Mouse (Mus musculus) forebrain, embryonic 11.5 days (tissue): Measurements from ENCODE around the gene Krtap5-1. TPM values are rescaled to one million over a fixed set of nuclear protein-coding genes. Genes with fewer than 3 reads are reported as not detected.

Experiments used
- ATAC-seq: fragments of 200-750 bp; cut with Nextera tagmentation; replicated peaks from 2 replicates; pipeline ENCODE4 v1.8.0; 2017; ENCODE audit warnings: moderate TSS enrichment; ENCODE audit not compliant: low FRiP score
- DNase-seq: peaks from one replicate; pipeline ENCODE4 v3.0.0-alpha.2; 2017; ENCODE audit warnings: low spot score
- H3K27ac ChIP-seq: fragments of 300-500 bp; sonication (generic); 2 replicates; pipeline ENCODE4 v1.5.1; 2014; ENCODE audit warnings: low read depth, low read length
- H3K27me3 ChIP-seq: fragments of 300-500 bp; sonication (generic); 2 replicates; pipeline ENCODE4 v1.6.1; 2014; ENCODE audit warnings: mild to moderate bottlenecking, low read length, mixed read lengths; ENCODE audit not compliant: control insufficient read depth, insufficient read depth
- H3K36me3 ChIP-seq: fragments of 300-500 bp; sonication (generic); 2 replicates; pipeline ENCODE4 v1.6.1; 2014; ENCODE audit warnings: mild to moderate bottlenecking, low read length, moderate library complexity, mixed read lengths; ENCODE audit not compliant: control insufficient read depth, insufficient read depth
- H3K4me1 ChIP-seq: fragments of 300-500 bp; sonication (generic); replicated peaks from 2 replicates; pipeline ENCODE4 v1.6.1; 2014; ENCODE audit warnings: low read length, mixed read lengths; ENCODE audit not compliant: control insufficient read depth, insufficient read depth
- H3K4me2 ChIP-seq: fragments of 300-500 bp; sonication (generic); 2 replicates; pipeline ENCODE4 v1.6.1; 2014; ENCODE audit warnings: low read depth, mild to moderate bottlenecking, low read length, moderate library complexity, mixed read lengths; ENCODE audit not compliant: severe bottlenecking
- H3K4me3 ChIP-seq: fragments of 300-500 bp; sonication (generic); 2 replicates; pipeline ENCODE4 v1.5.1; 2014; ENCODE audit warnings: low read depth, low read length
- H3K9ac ChIP-seq: fragments of 300-500 bp; sonication (generic); 2 replicates; pipeline ENCODE4 v1.6.1; 2014; ENCODE audit warnings: low read length
- H3K9me3 ChIP-seq: fragments of 300-500 bp; sonication (generic); 2 replicates; pipeline ENCODE4 v1.6.1; 2016; ENCODE audit warnings: low read length, mixed read lengths; ENCODE audit not compliant: control insufficient read depth
- WGBS: fragments of 180-500 bp; shearing (Covaris S2); extraction: QIAGEN DNeasy Blood & Tissue Kit; methylation state at CpG from one replicate; pipeline ENCODE4 v1.1.7; 2014; 5-methylcytosine and 5-hydroxymethylcytosine counted together
- polyA plus RNA-seq: library from polyadenylated mRNA; unstranded; fragments of >200 nt; fragmentation: Nextera tagmentation; extraction: Ambion mirVana; gene quantifications from 2 replicates; pipeline ENCODE4 v1.2.1, GENCODE M21; 2014

The Krtap5-1 gene
- polyA plus RNA-seq, 1 experiment from 2014 or later: not detected

DNA sequence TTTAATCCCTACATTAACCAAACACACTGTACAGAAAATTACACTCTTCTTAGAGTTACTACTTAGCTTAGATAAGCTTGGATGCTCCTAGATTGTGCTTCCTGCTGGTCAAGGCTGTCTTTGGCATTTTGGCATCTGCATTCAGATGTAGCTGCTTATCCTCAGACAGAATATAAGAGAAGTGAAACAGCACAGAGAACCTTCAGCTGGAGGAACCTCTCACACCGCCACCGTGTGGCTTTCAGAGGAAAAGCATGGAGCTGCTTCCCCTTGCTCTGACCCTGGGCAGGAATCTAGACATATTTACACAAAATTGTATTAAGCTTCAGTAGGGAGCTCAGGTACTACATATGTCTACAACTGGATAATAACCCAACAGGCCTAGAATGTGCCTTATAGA is 41.4 kb downstream of the Krtap5-1 start:
- ATAC-seq: no peak
- Histone ChIP-seq H3K4me2 (no peak overlapping the region), H3K4me1 (no peaks in the 10 kb centered on the region), H3K27me3 (no peaks in the 10 kb centered on the region), H3K9ac (no peak overlapping the region), H3K4me3 (no peak overlapping the region), H3K9me3 (no peaks in the 10 kb centered on the region), H3K27ac (no peak overlapping the region), H3K36me3 (no peaks in the 10 kb centered on the region)
- 0% methylated on average over 2 of the region's 2 CpGs for WGBS
- peak; percentile 55 for DNase-seq

DNA sequence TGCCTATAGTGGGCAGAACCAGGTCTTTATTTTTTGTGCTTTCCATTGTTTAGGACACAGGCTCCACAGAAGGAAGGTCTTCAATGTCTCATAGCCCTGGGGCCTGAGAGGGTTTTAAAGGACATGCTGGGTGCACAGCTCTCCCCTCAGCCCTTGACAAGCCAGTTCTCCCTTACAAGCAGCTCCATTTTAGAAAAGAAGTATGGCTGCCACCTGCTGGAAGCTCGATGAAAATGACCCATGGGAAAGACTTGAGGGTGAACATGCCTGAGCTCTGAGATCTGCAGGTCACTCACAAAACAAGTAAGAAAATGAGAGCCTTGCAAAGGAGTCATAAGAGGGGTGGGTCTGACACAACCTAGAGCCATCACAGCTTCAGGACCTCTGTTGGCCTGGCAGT is 47.1 kb downstream of the Krtap5-1 start:
- Histone ChIP-seq H3K4me2 (no peak overlapping the region), H3K9me3 (no peaks in the 10 kb centered on the region), H3K36me3 (no peaks in the 10 kb centered on the region), H3K4me1 (no peaks in the 10 kb centered on the region), H3K9ac (no peak overlapping the region), H3K27ac (no peak overlapping the region), H3K27me3 (no peaks in the 10 kb centered on the region), H3K4me3 (no peak overlapping the region)
- 7% methylated on average over 1 of the region's 1 CpGs for WGBS
- no peak for ATAC-seq
- DNase-seq: no peak

Other genes starting within 250 kb of the Krtap5-1 start
- gene Mob2, start 236.1 kb downstream of the Krtap5-1 start, polyA plus RNA-seq: 52.9 and 55.9 TPM in 2 replicates
- 22.6 and 28.1 TPM in 2 replicates for gene Dusp8, start 201.3 kb downstream of the Krtap5-1 start, polyA plus RNA-seq
- gene Gm45618, start 176.4 kb downstream of the Krtap5-1 start, polyA plus RNA-seq: 0.31 TPM in 1 of 2 replicates, not detected in the other
- not detected in 2 replicates for gene Gm39115, start 161.1 kb downstream of the Krtap5-1 start, polyA plus RNA-seq
- gene Gm45337, start 152.5 kb downstream of the Krtap5-1 start, polyA plus RNA-seq: not detected in 2 replicates
- gene Gm29735, start 140.0 kb downstream of the Krtap5-1 start, polyA plus RNA-seq: not detected in 2 replicates
- not detected in 2 replicates for gene Gm4553, start 131.4 kb downstream of the Krtap5-1 start, polyA plus RNA-seq
- gene Krtap5-2, start 121.1 kb downstream of the Krtap5-1 start, polyA plus RNA-seq: not detected in 2 replicates
- gene Gm10153, start 106.7 kb downstream of the Krtap5-1 start, polyA plus RNA-seq: not detected in 2 replicates
- not detected in 2 replicates for gene Krtap5-3, start 95.8 kb downstream of the Krtap5-1 start, polyA plus RNA-seq
- gene Gm7579, start 85.3 kb downstream of the Krtap5-1 start, polyA plus RNA-seq: not detected in 2 replicates
- gene Krtap5-5, start 67.1 kb downstream of the Krtap5-1 start, polyA plus RNA-seq: not detected in 2 replicates
- gene Gm40460, start 56.0 kb downstream of the Krtap5-1 start, polyA plus RNA-seq: not detected in 2 replicates
- gene Gm2431, start 38.8 kb downstream of the Krtap5-1 start, polyA plus RNA-seq: not detected in 2 replicates
- gene Gm4559, start 22.8 kb downstream of the Krtap5-1 start, polyA plus RNA-seq: not detected in 2 replicates
- gene Krtap5-4, start 6.4 kb upstream of the Krtap5-1 start, polyA plus RNA-seq: not detected in 2 replicates
- gene Ifitm10, start 76.6 kb upstream of the Krtap5-1 start, polyA plus RNA-seq: 0.24 and 0.32 TPM in 2 replicates
- gene Gm49369, start 85.5 kb upstream of the Krtap5-1 start, polyA plus RNA-seq: not detected in 2 replicates
- 129 and 147 TPM in 2 replicates for gene Ctsd, start 90.9 kb upstream of the Krtap5-1 start, polyA plus RNA-seq
- not detected in 2 replicates for gene Syt8, start 137.7 kb upstream of the Krtap5-1 start, polyA plus RNA-seq
- 1.3 TPM in 1 of 2 replicates, not detected in the other for gene Tnni2, start 144.7 kb upstream of the Krtap5-1 start, polyA plus RNA-seq
- 8.7 and 9.8 TPM in 2 replicates for gene Lsp1, start 163.7 kb upstream of the Krtap5-1 start, polyA plus RNA-seq
- gene Tnnt3, start 201.7 kb upstream of the Krtap5-1 start, polyA plus RNA-seq: 1.00 and 1.0 TPM in 2 replicates
- 18.3 and 18.7 TPM in 2 replicates for gene Mrpl23, start 235.6 kb upstream of the Krtap5-1 start, polyA plus RNA-seq